Mouse (Mus musculus) erythroblast, embryonic 14.5 days (primary cell): ENCODE results near the gene Tgfb1.

ENCODE experiments used
- GATA1 ChIP-seq: IDR thresholded peaks from 2 replicates; pipeline ENCODE4 v1.6.1; 2012; ENCODE audit warnings: low read length, inconsistent platforms, mixed read lengths
- TAL1 ChIP-seq: IDR thresholded peaks from 3 replicates; pipeline ENCODE4 v1.6.1; 2012; ENCODE audit warnings: low read length, inconsistent platforms, mixed read lengths

DNA sequence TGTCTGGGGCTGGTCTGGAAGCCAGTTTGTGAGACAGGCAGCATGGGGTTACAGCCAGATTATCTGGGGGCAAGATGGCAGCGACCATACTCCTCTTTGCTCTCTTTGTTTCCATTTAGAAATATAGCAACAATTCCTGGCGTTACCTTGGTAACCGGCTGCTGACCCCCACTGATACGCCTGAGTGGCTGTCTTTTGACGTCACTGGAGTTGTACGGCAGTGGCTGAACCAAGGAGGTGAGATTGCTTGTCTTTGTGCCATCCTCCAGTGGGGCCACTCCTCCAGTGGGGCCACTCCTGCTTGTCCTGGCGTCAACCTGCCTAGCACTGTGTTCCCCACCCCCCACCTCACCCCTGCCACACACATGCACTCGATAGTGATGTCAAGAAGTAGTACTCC is 7.3 kb downstream of the Tgfb1 start:
- TF ChIP-seq GATA1 (no peak), TAL1 (no peak)
